Comparison of ENCODE assay signal across 27 mouse cellular contexts in the genomic region with DNA sequence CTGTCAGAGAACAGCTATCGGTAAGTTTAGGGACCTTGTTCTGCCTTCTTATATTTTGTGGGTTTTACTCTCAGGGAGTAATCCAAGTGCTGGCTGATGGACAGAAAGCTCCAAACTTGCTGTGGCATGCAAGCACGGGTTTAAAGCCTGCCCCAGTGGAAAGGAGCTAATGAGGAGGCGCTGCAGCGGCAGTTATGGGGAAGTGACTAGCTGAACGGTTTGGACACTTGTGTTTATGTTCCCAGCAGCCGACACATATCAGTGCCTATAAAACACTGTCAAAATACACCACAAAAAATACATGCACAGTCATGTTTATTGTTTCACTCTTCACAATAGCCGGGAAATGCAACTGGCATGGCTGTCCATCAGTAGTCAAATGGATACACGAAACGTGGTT.
"Had no signal": no experiment of that assay in that cellular context is flagged by ENCODE, and none has a peak within 500 bp of the region (broad histone marks: within the 10 kb centered on the region; RNA-seq: fewer than 3 reads in every experiment).

No protein-coding gene starts in this region.

- ATAC-seq: hindbrain, embryonic 16.5 days; inflammation-experienced regulatory T-cells, adult 6 months; intestine, embryonic 15.5 days; intestine, postnatal 0 days had no signal

- H3K9ac ChIP-seq: heart, embryonic 13.5 days; heart, embryonic 15.5 days; hindbrain, embryonic 12.5 days; hindbrain, embryonic 14.5 days; intestine, embryonic 15.5 days; limb, embryonic 12.5 days had no signal

- H3K4me1 ChIP-seq: heart, embryonic 13.5 days; heart, embryonic 15.5 days; hindbrain, embryonic 10.5 days; hindbrain, embryonic 12.5 days; intestine, embryonic 15.5 days; limb, embryonic 10.5 days; limb, embryonic 12.5 days had no signal

- H3K27ac ChIP-seq: gastrocnemius, adult 2 months; heart, adult 2 months; heart, embryonic 13.5 days; heart, embryonic 15.5 days; hindbrain, embryonic 10.5 days; hindbrain, embryonic 12.5 days; hindbrain, embryonic 14.5 days; intestine, embryonic 15.5 days; layer of hippocampus, adult 2 months; left cerebral cortex, adult 2 months; limb, embryonic 10.5 days; limb, embryonic 12.5 days had no signal

- H3K27me3 ChIP-seq: heart, embryonic 13.5 days; heart, embryonic 15.5 days; hindbrain, embryonic 12.5 days; intestine, embryonic 15.5 days; limb, embryonic 12.5 days had no signal

- H3K4me3 ChIP-seq: gastrocnemius, adult 2 months; heart, adult 2 months; heart, embryonic 13.5 days; heart, embryonic 15.5 days; hindbrain, embryonic 10.5 days; hindbrain, embryonic 12.5 days; intestine, embryonic 15.5 days; layer of hippocampus, adult 2 months; left cerebral cortex, adult 2 months; limb, embryonic 10.5 days; limb, embryonic 12.5 days had no signal

- H3K4me2 ChIP-seq: heart, embryonic 11.5 days; heart, embryonic 13.5 days; heart, embryonic 15.5 days; hindbrain, embryonic 12.5 days; hindbrain, embryonic 14.5 days; intestine, embryonic 15.5 days; limb, embryonic 12.5 days; liver, embryonic 11.5 days had no signal

- DNase-seq: gastrocnemius, adult 2 months; gastrocnemius, postnatal 10 days; gastrocnemius, postnatal 25 days; heart, adult 11 months; heart, adult 2 months; heart, postnatal 14 days; heart, postnatal 36 days; kidney, adult 18-20 months; kidney, adult 8-10 months; kidney, postnatal 14 days; kidney, postnatal 4 days; liver had no signal

- H3K9me3 ChIP-seq: heart, embryonic 13.5 days; heart, embryonic 15.5 days; hindbrain, embryonic 10.5 days; hindbrain, embryonic 12.5 days; intestine, embryonic 15.5 days; limb, embryonic 10.5 days; limb, embryonic 12.5 days had no signal

- H3K36me3 ChIP-seq: heart, embryonic 13.5 days; heart, embryonic 15.5 days; hindbrain, embryonic 10.5 days; hindbrain, embryonic 12.5 days; intestine, embryonic 15.5 days; limb, embryonic 10.5 days; limb, embryonic 12.5 days had no signal
